Mouse (Mus musculus) embryonic facial prominence, embryonic 11.5 days (tissue): Measurements from ENCODE around the gene Vps26c. TPM values are rescaled to one million over a fixed set of nuclear protein-coding genes. Genes with fewer than 3 reads are reported as not detected.
"Not testable (repeated sequence)": the region's sequence is repeated elsewhere in the genome, so short reads cannot be mapped to it uniquely, and the experiment has no call there.

ENCODE experiments used
- ATAC-seq: fragments of 200-750 bp; cut with Nextera tagmentation; replicated peaks from 2 replicates; pipeline ENCODE4 v1.8.0; 2017; ENCODE audit warnings: low read depth; ENCODE audit not compliant: insufficient number of reproducible peaks, low FRiP score, low TSS enrichment
- DNase-seq: peaks from one replicate; pipeline ENCODE4 v3.0.0-alpha.2; 2015; ENCODE audit warnings: low spot score
- H3K27ac ChIP-seq: fragments of 300-500 bp; sonication (generic); replicated peaks from 2 replicates; pipeline ENCODE4 v1.5.1; 2014; ENCODE audit warnings: mild to moderate bottlenecking, low read depth, low read length, control low read depth
- H3K27me3 ChIP-seq: fragments of 300-500 bp; sonication (generic); 2 replicates; pipeline ENCODE4 v1.6.1; 2014; ENCODE audit warnings: mild to moderate bottlenecking, low read length, moderate library complexity, mixed read lengths; ENCODE audit not compliant: control insufficient read depth, insufficient read depth
- H3K36me3 ChIP-seq: fragments of 300-500 bp; sonication (generic); replicated peaks from 2 replicates; pipeline ENCODE4 v1.6.1; 2014; ENCODE audit warnings: low read depth, mild to moderate bottlenecking, low read length, moderate library complexity, mixed read lengths; ENCODE audit not compliant: control insufficient read depth, insufficient read depth
- H3K4me1 ChIP-seq: fragments of 300-500 bp; sonication (generic); 2 replicates; pipeline ENCODE4 v1.6.1; 2014; ENCODE audit warnings: low read length, mixed read lengths; ENCODE audit not compliant: control insufficient read depth, insufficient read depth
- H3K4me2 ChIP-seq: fragments of 300-500 bp; sonication (generic); 2 replicates; pipeline ENCODE4 v1.6.1; 2014; ENCODE audit warnings: low read depth, mild to moderate bottlenecking, control low read depth, low read length, moderate library complexity
- H3K4me3 ChIP-seq: fragments of 300-500 bp; sonication (generic); 2 replicates; pipeline ENCODE4 v1.5.1; 2014; ENCODE audit warnings: low read depth, low read length, control low read depth
- H3K9ac ChIP-seq: fragments of 300-500 bp; sonication (generic); replicated peaks from 2 replicates; pipeline ENCODE4 v1.6.1; 2014; ENCODE audit warnings: mild to moderate bottlenecking, control low read depth, low read length
- H3K9me3 ChIP-seq: fragments of 300-500 bp; sonication (generic); replicated peaks from 2 replicates; pipeline ENCODE4 v1.6.1; 2016; ENCODE audit warnings: mild to moderate bottlenecking, low read length, inconsistent platforms, mixed read lengths; ENCODE audit not compliant: control insufficient read depth
- WGBS: fragments of 180-500 bp; shearing (Covaris S2); extraction: QIAGEN DNeasy Blood & Tissue Kit; methylation state at CpG from one replicate; pipeline ENCODE4 v1.1.7; 2014; 5-methylcytosine and 5-hydroxymethylcytosine counted together
- polyA plus RNA-seq: library from polyadenylated mRNA; unstranded; fragments of >200 nt; fragmentation: Nextera tagmentation; extraction: Ambion mirVana; gene quantifications from 2 replicates; pipeline ENCODE4 v1.2.1, GENCODE M21; 2014

Vps26c gene
- polyA plus RNA-seq, 1 experiment from 2014 or later: 61.2 TPM

DNA sequence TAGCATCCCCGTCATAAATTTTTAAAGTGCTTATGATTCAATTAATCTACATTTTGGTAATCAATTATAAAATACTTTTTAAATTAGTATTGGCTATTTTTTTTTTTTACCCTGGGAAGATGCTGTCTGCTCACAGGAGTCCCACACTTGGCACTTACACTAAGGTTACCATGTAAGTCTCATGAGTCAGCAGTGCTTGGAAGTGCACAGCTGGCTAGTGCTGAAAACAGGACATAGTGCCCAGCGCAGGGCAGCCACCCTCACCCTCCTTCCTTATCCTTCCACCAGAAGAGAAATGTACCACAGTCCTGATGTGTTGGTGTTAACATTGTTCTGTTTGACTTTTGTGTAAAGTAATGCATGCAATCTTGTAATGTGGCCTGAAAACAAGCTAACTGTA is 58.2 kb downstream of the Vps26c start:
- no peak overlapping the region for H3K4me3 ChIP-seq
- WGBS: 94% methylated on average over 2 of the region's 2 CpGs
- ATAC-seq (no peak), DNase-seq (no peak)
- peaks cover 12% of the 10 kb centered on the region for H3K36me3 ChIP-seq
- no peaks in the 10 kb centered on the region for H3K27me3 ChIP-seq
- H3K9ac ChIP-seq: no peak overlapping the region
- no peaks in the 10 kb centered on the region for H3K9me3 ChIP-seq
- no peak overlapping the region for H3K27ac ChIP-seq
- H3K4me1 ChIP-seq: no peaks in the 10 kb centered on the region
- no peak overlapping the region for H3K4me2 ChIP-seq

DNA sequence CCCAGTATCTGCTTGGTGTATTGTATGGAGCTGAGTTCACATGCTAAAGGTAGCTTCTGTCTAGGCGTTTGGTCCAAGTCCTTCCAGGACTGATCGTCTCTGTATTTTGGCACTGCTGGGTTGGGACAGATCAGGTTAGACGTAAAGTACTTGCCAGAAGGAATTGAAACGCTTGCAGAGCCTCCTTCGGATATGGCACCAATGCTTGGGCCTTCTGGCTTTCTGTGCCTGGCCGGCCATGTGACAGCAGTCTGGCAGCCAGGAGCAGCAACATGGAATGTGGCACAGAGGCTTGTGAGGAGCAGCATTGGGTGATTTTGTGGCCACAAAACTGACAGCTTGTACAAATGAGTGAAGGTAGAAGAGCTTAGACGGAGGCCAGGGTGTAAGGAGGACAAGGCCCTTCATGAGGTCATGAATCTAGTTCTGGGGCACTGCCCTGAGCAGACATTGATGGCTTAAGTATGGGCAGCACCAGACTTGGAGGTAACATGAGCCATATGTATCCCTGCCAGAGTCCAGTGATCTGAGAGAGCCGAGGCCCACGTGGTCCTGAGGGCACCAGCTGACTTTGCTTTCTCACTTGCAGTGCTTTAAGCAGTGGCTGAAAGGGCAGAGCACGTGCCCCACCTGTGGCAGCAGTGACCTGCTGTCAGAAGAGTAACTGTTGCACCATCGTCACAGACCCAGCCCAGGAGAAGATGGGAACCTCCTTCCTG is 59.1 kb downstream of the Vps26c start:
- Histone ChIP-seq H3K9me3 (no peaks in the 10 kb centered on the region), H3K27me3 (no peaks in the 10 kb centered on the region), H3K9ac (no peak overlapping the region), H3K4me1 (no peaks in the 10 kb centered on the region), H3K4me3 (no peak overlapping the region), H3K4me2 (no peak overlapping the region), H3K36me3 (peaks cover 18% of the 10 kb centered on the region), H3K27ac (no peak overlapping the region)
- 83% methylated on average over 11 of the region's 11 CpGs for WGBS
- DNase-seq: no peak
- no peak for ATAC-seq

DNA sequence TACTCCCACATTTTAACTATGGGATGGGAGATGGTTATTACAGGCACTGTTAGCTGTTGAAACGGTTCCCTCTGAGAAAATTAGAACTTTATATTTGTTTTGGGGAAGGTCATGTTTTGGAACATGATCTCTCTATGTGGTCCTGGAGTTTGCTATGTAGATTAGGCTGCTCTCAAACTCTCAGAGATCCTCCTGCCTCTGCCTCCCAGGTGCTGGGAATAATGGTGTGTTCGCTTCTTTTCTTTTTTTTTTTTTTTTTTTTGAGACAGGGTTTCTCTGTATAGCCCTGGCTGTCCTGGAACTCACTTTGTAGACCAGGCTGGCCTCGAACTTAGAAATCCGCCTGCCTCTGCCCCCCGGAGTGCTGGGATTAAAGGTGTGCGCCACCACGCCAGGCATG is 60.3 kb downstream of the Vps26c start:
- H3K4me2 ChIP-seq, H3K4me1 ChIP-seq, H3K4me3 ChIP-seq, H3K27me3 ChIP-seq, ATAC-seq, H3K27ac ChIP-seq, H3K9me3 ChIP-seq, DNase-seq, H3K9ac ChIP-seq: not testable (repeated sequence)
- WGBS: 96% methylated on average over 7 of the region's 7 CpGs
- H3K36me3 ChIP-seq: peaks cover 26% of the 10 kb centered on the region

DNA sequence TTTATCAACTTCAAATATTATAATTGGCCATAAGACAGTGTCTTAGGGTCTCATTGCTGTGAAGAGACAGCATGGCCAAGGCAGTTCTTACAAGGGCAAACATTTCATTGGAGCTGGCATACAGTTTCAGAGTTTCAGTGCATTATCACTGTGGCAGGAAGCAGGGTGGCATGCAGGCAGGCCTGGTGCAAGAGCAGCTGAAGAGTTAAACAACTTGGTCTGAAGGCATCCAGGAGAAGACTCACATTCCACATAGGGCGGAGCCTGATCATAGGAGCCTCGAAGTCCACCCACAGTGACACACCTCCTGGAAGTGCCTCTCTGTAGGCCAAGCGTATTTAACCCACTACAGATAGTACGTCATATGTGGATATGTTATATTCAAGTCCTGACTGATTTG is 60.7 kb downstream of the Vps26c start:
- peaks cover 30% of the 10 kb centered on the region for H3K36me3 ChIP-seq
- no peak overlapping the region for H3K4me3 ChIP-seq
- WGBS: 85% methylated on average over 4 of the region's 4 CpGs
- H3K4me1 ChIP-seq: no peaks in the 10 kb centered on the region
- H3K9me3 ChIP-seq: no peaks in the 10 kb centered on the region
- no peak for ATAC-seq
- no peaks in the 10 kb centered on the region for H3K27me3 ChIP-seq
- no peak overlapping the region for H3K4me2 ChIP-seq
- no peak for DNase-seq
- no peak overlapping the region for H3K27ac ChIP-seq
- no peak overlapping the region for H3K9ac ChIP-seq

DNA sequence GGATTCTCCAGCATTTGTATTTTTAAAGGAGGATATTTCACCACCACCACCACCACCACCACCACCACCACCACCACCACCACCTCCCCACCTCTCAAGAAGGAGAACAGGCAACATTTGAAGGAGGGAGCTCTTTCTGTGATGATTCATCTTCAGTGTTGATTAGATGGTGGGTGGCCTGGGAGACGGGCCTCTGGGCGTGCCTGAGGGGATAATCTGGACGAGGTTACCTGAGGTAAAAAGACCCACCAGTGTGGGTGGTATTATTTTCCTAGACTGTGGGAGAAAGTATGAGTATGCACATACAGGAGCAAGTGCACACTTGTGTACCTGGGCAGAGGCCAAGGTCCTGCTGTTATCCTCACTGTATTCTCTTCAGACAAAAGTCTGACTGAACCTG is 62.6 kb downstream of the Vps26c start:
- Histone ChIP-seq H3K9ac (no peak overlapping the region), H3K4me2 (no peak overlapping the region), H3K9me3 (no peaks in the 10 kb centered on the region), H3K27me3 (no peaks in the 10 kb centered on the region), H3K4me3 (no peak overlapping the region), H3K27ac (no peak overlapping the region), H3K36me3 (peaks cover 42% of the 10 kb centered on the region), H3K4me1 (no peaks in the 10 kb centered on the region)
- DNase-seq (no peak), ATAC-seq (no peak)
- 90% methylated on average over 3 of the region's 3 CpGs for WGBS

DNA sequence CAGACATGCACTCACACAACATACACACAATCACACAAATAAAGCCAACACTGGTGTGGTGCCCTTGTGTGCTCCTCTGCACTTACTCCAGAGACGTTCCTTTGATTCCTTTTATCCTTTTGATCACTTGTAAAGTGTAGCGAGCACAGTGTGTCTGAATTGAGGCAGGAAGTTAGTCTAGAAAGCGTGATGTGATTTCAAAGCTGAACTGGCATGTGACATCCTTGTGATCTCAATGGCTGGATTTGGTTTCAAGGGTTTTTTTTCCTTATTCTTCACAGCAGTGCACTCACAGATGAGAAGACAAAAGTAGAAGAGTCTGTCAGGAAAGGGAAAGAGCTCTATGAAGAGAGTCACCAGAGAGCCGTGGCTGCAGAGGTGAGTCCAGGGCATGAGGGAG is 72.5 kb downstream of the Vps26c start:
- Histone ChIP-seq H3K9me3 (no peaks in the 10 kb centered on the region), H3K27me3 (no peaks in the 10 kb centered on the region), H3K4me3 (no peak overlapping the region), H3K36me3 (peaks cover 13% of the 10 kb centered on the region), H3K4me2 (no peak overlapping the region), H3K27ac (no peak overlapping the region), H3K4me1 (no peaks in the 10 kb centered on the region), H3K9ac (no peak overlapping the region)
- DNase-seq: no peak
- no peak for ATAC-seq
- 75% methylated on average over 4 of the region's 4 CpGs for WGBS

DNA sequence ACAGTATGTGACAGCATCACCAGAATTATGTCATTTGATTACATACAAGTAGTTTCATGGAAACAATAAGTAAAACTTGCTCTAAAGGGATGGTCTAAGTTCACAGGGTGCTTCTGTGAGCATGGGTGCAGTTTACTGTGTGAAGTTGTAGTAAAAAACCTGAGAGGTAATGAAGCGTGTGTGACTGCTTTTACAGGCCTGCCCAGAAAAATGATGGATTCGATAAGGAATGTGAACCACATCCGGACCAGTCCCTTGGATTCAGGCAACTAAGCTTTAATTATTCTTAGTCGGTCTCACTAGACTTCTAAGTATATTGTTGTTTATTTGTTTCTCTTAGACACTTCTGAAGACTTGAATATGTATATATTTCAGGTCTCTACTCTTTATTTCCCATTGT is 73.9 kb downstream of the Vps26c start:
- ATAC-seq: no peak
- DNase-seq: no peak
- H3K36me3 ChIP-seq: peaks cover 16% of the 10 kb centered on the region

DNA sequence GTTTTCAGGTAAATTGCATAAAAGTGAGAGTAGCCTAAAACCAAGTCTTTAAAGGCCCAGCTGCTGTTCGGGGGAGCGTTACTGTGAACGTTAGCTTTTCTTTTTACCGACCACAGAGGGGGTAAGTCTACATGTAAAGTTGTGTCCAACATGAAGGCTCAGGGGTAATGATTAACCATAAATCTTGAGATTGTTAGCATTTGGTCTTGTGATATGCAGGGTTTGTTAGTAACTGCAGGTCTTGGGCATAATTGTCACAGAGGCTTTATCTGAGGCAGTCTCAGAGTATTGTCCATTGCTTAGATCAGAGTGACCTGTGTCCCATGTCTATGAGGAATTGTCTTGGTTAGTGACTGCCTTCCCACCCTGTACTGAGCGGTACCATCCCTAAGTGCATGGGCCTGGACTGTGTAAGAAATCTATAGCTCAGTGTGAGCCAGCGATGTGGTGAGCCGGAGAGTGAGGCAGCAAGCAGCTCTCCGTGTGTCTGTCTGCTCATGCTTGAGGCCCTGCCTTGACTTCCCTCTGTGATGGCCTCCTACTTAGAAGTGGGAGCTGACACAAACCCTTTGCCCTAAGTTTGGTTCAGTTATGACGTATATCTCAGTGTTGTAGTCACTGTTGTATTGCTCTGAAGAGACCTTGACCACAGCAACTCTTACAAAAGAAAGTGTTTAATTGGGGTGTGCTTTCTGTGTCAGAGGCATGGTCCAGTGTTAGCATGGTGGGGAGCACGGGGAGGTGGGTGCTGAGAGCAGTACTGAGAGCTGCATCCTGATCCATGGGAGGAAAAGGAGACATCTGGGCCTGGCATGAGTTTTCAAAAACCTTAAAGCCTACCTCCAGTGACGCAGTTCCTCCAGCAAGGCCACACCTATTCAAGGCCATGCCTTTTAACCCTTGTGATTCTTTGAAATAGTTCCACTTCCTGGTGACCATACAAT is 74.8 kb downstream of the Vps26c start:
- DNase-seq (no peak), ATAC-seq (no peak)
- H3K4me1 ChIP-seq: no peaks in the 10 kb centered on the region
- no peak overlapping the region for H3K4me2 ChIP-seq
- H3K4me3 ChIP-seq: no peak overlapping the region
- H3K27me3 ChIP-seq: no peaks in the 10 kb centered on the region
- no peaks in the 10 kb centered on the region for H3K9me3 ChIP-seq
- no peak overlapping the region for H3K27ac ChIP-seq
- H3K36me3 ChIP-seq: peaks cover 19% of the 10 kb centered on the region
- H3K9ac ChIP-seq: no peak overlapping the region
- 90% methylated on average over 11 of the region's 11 CpGs for WGBS

More for the DNA sequence above, 73.9 kb downstream of the Vps26c start:
- no peak overlapping the region for H3K4me2 ChIP-seq
- H3K9me3 ChIP-seq: no peaks in the 10 kb centered on the region
- 91% methylated on average over 4 of the region's 4 CpGs for WGBS
- H3K4me3 ChIP-seq: no peak overlapping the region
- H3K9ac ChIP-seq: no peak overlapping the region
- H3K27me3 ChIP-seq: no peaks in the 10 kb centered on the region
- H3K27ac ChIP-seq: no peak overlapping the region
- H3K4me1 ChIP-seq: no peaks in the 10 kb centered on the region
